Mouse (Mus musculus) adrenal gland, postnatal 25 days (tissue): ENCODE measurements around the gene Vmn2r113. TPM values are rescaled to one million over a fixed set of nuclear protein-coding genes. Genes with fewer than 3 reads are reported as not detected.
"Not testable (repeated sequence)": the region's sequence is repeated elsewhere in the genome, so short reads cannot be mapped to it uniquely, and the experiment has no call there.

Experiments
- DNase-seq: peaks from one replicate; pipeline ENCODE4 v3.0.0; 2021; ENCODE audit warnings: mixed read lengths
- long read RNA-seq: library from polyadenylated mRNA; stranded (forward); transcript quantifications from one replicate; pipeline ENCODE4 v2.0.0, GENCODE M21; 2021
- total RNA-seq: library from RNA; stranded (reverse); gene quantifications from 2 replicates; pipeline ENCODE4 v1.2.3, GENCODE M21; 2021

Vmn2r113 gene
- not detected in 2 replicates for total RNA-seq
- long read RNA-seq, result 0 reads

- not testable (repeated sequence) for DNase-seq
These were observed at the start of gene Vmn2r113 for GRCm38 (mm10) chr17:22942684-22943083. Gene Vmn2r113, plus strand, starts transcription at chr17:22942984.

Other genes starting within 250 kb of the Vmn2r113 start
- 15.0 and 19.5 TPM in 2 replicates for gene Zfp945, start 75.8 kb upstream of the Vmn2r113 start, total RNA-seq
- gene Vmn2r-ps130, start 118.2 kb downstream of the Vmn2r113 start, total RNA-seq, result not detected in 2 replicates